Mouse (Mus musculus): Measurements from ENCODE around the gene Huwe1. TPM values are rescaled to one million over a fixed set of nuclear protein-coding genes. Genes with fewer than 3 reads are reported as not detected.

The Huwe1 gene
- 33.4 and 44.0 TPM in 2 replicates for polyA plus RNA-seq (2012; ENCODE audit: insufficient read depth, insufficient read length, missing spikeins)

- Histone ChIP-seq H3K27ac (replicated peaks; ENCODE audit: low read depth, low read length) (peak within 1 kb of the TSS; percentile 11), H3K4me1 (ENCODE audit: control insufficient read depth, insufficient read depth, insufficient read length, low read length) (peaks cover 2% of the 10 kb centered on the region)
Measured at GRCm38 (mm10) chrX:151800701-151801511, at the start of gene Huwe1. TSS of gene Huwe1 (plus strand) at chrX:151800807.

GRCm38 (mm10) chrX:151780348-151780747 lies 20.3 kb upstream of the Huwe1 start:
- H3K27ac ChIP-seq (replicated peaks; ENCODE audit: low read depth, low read length), result no peak overlapping the region
- H3K4me1 ChIP-seq (ENCODE audit: control insufficient read depth, insufficient read depth, insufficient read length, low read length), result no peaks in the 10 kb centered on the region
- H3K4me3 ChIP-seq (ENCODE audit: insufficient read depth, low read depth, low read length), result no peak overlapping the region

More at GRCm38 (mm10) chrX:151800701-151801511, at the start of gene Huwe1:
- peak within 1 kb of the TSS; percentile 89 for H3K4me3 ChIP-seq (ENCODE audit: insufficient read depth, low read depth, low read length)

GRCm38 (mm10) chrX:151782939-151783338 lies 17.7 kb upstream of the Huwe1 start:
- H3K4me3 ChIP-seq (ENCODE audit: insufficient read depth, low read depth, low read length), result no peak overlapping the region
- no peak overlapping the region for H3K27ac ChIP-seq (replicated peaks; ENCODE audit: low read depth, low read length)
- no peaks in the 10 kb centered on the region for H3K4me1 ChIP-seq (ENCODE audit: control insufficient read depth, insufficient read depth, insufficient read length, low read length)

GRCm38 (mm10) chrX:151792766-151793165 lies 7.8 kb upstream of the Huwe1 start:
- no peaks in the 10 kb centered on the region for H3K4me1 ChIP-seq (ENCODE audit: control insufficient read depth, insufficient read depth, insufficient read length, low read length)
- H3K4me3 ChIP-seq (ENCODE audit: insufficient read depth, low read depth, low read length), result no peak overlapping the region
- H3K27ac ChIP-seq (replicated peaks; ENCODE audit: low read depth, low read length), result no peak overlapping the region

- H3K27ac ChIP-seq (replicated peaks; ENCODE audit: low read depth, low read length), result no peak overlapping the region
- H3K4me3 ChIP-seq (ENCODE audit: insufficient read depth, low read depth, low read length), result no peak overlapping the region
- no peaks in the 10 kb centered on the region for H3K4me1 ChIP-seq (ENCODE audit: control insufficient read depth, insufficient read depth, insufficient read length, low read length)
Measured at GRCm38 (mm10) chrX:151797970-151798369, 2.6 kb upstream of the Huwe1 start.

GRCm38 (mm10) chrX:151802328-151802955 lies 1.8 kb downstream of the Huwe1 start:
- Histone ChIP-seq H3K27ac (replicated peaks; ENCODE audit: low read depth, low read length) (peak overlapping the region; percentile 89), H3K4me3 (ENCODE audit: insufficient read depth, low read depth, low read length) (peak overlapping the region; percentile 79), H3K4me1 (ENCODE audit: control insufficient read depth, insufficient read depth, insufficient read length, low read length) (peaks cover 2% of the 10 kb centered on the region)

- peak overlapping the region; percentile 90 for H3K27ac ChIP-seq (replicated peaks; ENCODE audit: low read depth, low read length)
- H3K4me3 ChIP-seq (ENCODE audit: insufficient read depth, low read depth, low read length), result peak overlapping the region; percentile 81
- peaks cover 2% of the 10 kb centered on the region for H3K4me1 ChIP-seq (ENCODE audit: control insufficient read depth, insufficient read depth, insufficient read length, low read length)
Measured at GRCm38 (mm10) chrX:151802956-151803776, 2.6 kb downstream of the Huwe1 start.

- Histone ChIP-seq H3K4me1 (ENCODE audit: control insufficient read depth, insufficient read depth, insufficient read length, low read length) (peaks cover 2% of the 10 kb centered on the region), H3K27ac (replicated peaks; ENCODE audit: low read depth, low read length) (peak overlapping the region; percentile 90), H3K4me3 (ENCODE audit: insufficient read depth, low read depth, low read length) (peak overlapping the region; percentile 81)
Measured at GRCm38 (mm10) chrX:151803777-151804101, 3.1 kb downstream of the Huwe1 start.

GRCm38 (mm10) chrX:151804388-151804787 lies 3.8 kb downstream of the Huwe1 start:
- peaks cover 2% of the 10 kb centered on the region for H3K4me1 ChIP-seq (ENCODE audit: control insufficient read depth, insufficient read depth, insufficient read length, low read length)
- 0 out of 2 replicates have a peak overlapping the region, but pooled peaks have one; percentile 4 for H3K27ac ChIP-seq (replicated peaks; ENCODE audit: low read depth, low read length)
- H3K4me3 ChIP-seq (ENCODE audit: insufficient read depth, low read depth, low read length), result peak overlapping the region; percentile 81

- Histone ChIP-seq H3K4me1 (ENCODE audit: control insufficient read depth, insufficient read depth, insufficient read length, low read length) (no peaks in the 10 kb centered on the region), H3K4me3 (ENCODE audit: insufficient read depth, low read depth, low read length) (no peak overlapping the region), H3K27ac (replicated peaks; ENCODE audit: low read depth, low read length) (no peak overlapping the region)
Measured at GRCm38 (mm10) chrX:151811481-151811880, 10.9 kb downstream of the Huwe1 start.

- H3K4me3 ChIP-seq (ENCODE audit: insufficient read depth, low read depth, low read length), result no peak overlapping the region
- no peak overlapping the region for H3K27ac ChIP-seq (replicated peaks; ENCODE audit: low read depth, low read length)
- H3K4me1 ChIP-seq (ENCODE audit: control insufficient read depth, insufficient read depth, insufficient read length, low read length), result no peaks in the 10 kb centered on the region
Measured at GRCm38 (mm10) chrX:151813656-151814055, 13.0 kb downstream of the Huwe1 start.

- Histone ChIP-seq H3K27ac (replicated peaks; ENCODE audit: low read depth, low read length) (no peak overlapping the region), H3K4me3 (ENCODE audit: insufficient read depth, low read depth, low read length) (no peak overlapping the region), H3K4me1 (ENCODE audit: control insufficient read depth, insufficient read depth, insufficient read length, low read length) (no peaks in the 10 kb centered on the region)
Measured at GRCm38 (mm10) chrX:151817712-151818111, 17.1 kb downstream of the Huwe1 start.

GRCm38 (mm10) chrX:151828971-151829370 lies 28.4 kb downstream of the Huwe1 start:
- H3K4me3 ChIP-seq (ENCODE audit: insufficient read depth, low read depth, low read length), result no peak overlapping the region
- H3K4me1 ChIP-seq (ENCODE audit: control insufficient read depth, insufficient read depth, insufficient read length, low read length), result no peaks in the 10 kb centered on the region
- H3K27ac ChIP-seq (replicated peaks; ENCODE audit: low read depth, low read length), result no peak overlapping the region

GRCm38 (mm10) chrX:151831260-151831659 lies 30.7 kb downstream of the Huwe1 start:
- Histone ChIP-seq H3K4me3 (ENCODE audit: insufficient read depth, low read depth, low read length) (no peak overlapping the region), H3K27ac (replicated peaks; ENCODE audit: low read depth, low read length) (no peak overlapping the region), H3K4me1 (ENCODE audit: control insufficient read depth, insufficient read depth, insufficient read length, low read length) (no peaks in the 10 kb centered on the region)

- no peaks in the 10 kb centered on the region for H3K4me1 ChIP-seq (ENCODE audit: control insufficient read depth, insufficient read depth, insufficient read length, low read length)
- H3K27ac ChIP-seq (replicated peaks; ENCODE audit: low read depth, low read length), result no peak overlapping the region
- H3K4me3 ChIP-seq (ENCODE audit: insufficient read depth, low read depth, low read length), result no peak overlapping the region
Measured at GRCm38 (mm10) chrX:151832982-151833381, 32.4 kb downstream of the Huwe1 start.

Measured in brown adipose tissue, adult 24 weeks (tissue).